Mouse (Mus musculus): ENCODE data around the gene Cpne6. TPM values are rescaled to one million over a fixed set of nuclear protein-coding genes. Genes with fewer than 3 reads are reported as not detected.

The Cpne6 gene
- polyA plus RNA-seq, 1 experiment from 2014 or later = not detected

GRCm38 (mm10) chr14:55526674-55527073, 16.4 kb downstream of the Cpne6 start:
- Histone ChIP-seq H3K36me3 (ENCODE audit: control insufficient read depth, insufficient read depth, low read length) (no peaks in the 10 kb centered on the region), H3K9ac (ENCODE audit: low read length) (no peak overlapping the region), H3K27me3 (ENCODE audit: control insufficient read depth, insufficient read depth, low read length) (peaks cover 9% of the 10 kb centered on the region; the same call in 1 of the 2 replicates), H3K9me3 (ENCODE audit: control insufficient read depth, low read length) (no peaks in the 10 kb centered on the region), H3K4me1 (ENCODE audit: control insufficient read depth, insufficient read depth, low read length) (no peaks in the 10 kb centered on the region), H3K27ac (replicated peaks; ENCODE audit: low read depth, low read length) (no peak overlapping the region), H3K4me3 (ENCODE audit: low read depth, low read length) (no peak overlapping the region), H3K4me2 (ENCODE audit: low read depth, severe bottlenecking) (no peak overlapping the region)
- ATAC-seq (ENCODE audit: insufficient number of reproducible peaks, low FRiP score, low TSS enrichment, low read depth) (no peak), DNase-seq (ENCODE audit: low spot score) (no peak)
- 82% methylated on average over 2 of the region's 2 CpGs for WGBS

GRCm38 (mm10) chr14:55527940-55528339, 17.7 kb downstream of the Cpne6 start:
- Histone ChIP-seq H3K4me3 (ENCODE audit: low read depth, low read length) (no peak overlapping the region), H3K27me3 (ENCODE audit: control insufficient read depth, insufficient read depth, low read length) (no peaks in the 10 kb centered on the region; the same call in 1 of the 2 replicates), H3K4me1 (ENCODE audit: control insufficient read depth, insufficient read depth, low read length) (no peaks in the 10 kb centered on the region), H3K9me3 (ENCODE audit: control insufficient read depth, low read length) (no peaks in the 10 kb centered on the region), H3K4me2 (ENCODE audit: low read depth, severe bottlenecking) (no peak overlapping the region), H3K9ac (ENCODE audit: low read length) (no peak overlapping the region), H3K36me3 (ENCODE audit: control insufficient read depth, insufficient read depth, low read length) (no peaks in the 10 kb centered on the region), H3K27ac (replicated peaks; ENCODE audit: low read depth, low read length) (no peak overlapping the region)
- no peak for ATAC-seq (ENCODE audit: insufficient number of reproducible peaks, low FRiP score, low TSS enrichment, low read depth)
- DNase-seq (ENCODE audit: low spot score) = peak; percentile 43
- 24% methylated on average over 3 of the region's 3 CpGs for WGBS

- no peak for ATAC-seq (ENCODE audit: insufficient number of reproducible peaks, low FRiP score, low TSS enrichment, low read depth)
- Histone ChIP-seq H3K9me3 (ENCODE audit: control insufficient read depth, low read length) (no peaks in the 10 kb centered on the region), H3K9ac (ENCODE audit: low read length) (no peak overlapping the region), H3K4me1 (ENCODE audit: control insufficient read depth, insufficient read depth, low read length) (peaks cover 5% of the 10 kb centered on the region), H3K36me3 (ENCODE audit: control insufficient read depth, insufficient read depth, low read length) (no peaks in the 10 kb centered on the region), H3K4me2 (ENCODE audit: low read depth, severe bottlenecking) (no peak overlapping the region), H3K4me3 (ENCODE audit: low read depth, low read length) (no peak overlapping the region), H3K27me3 (ENCODE audit: control insufficient read depth, insufficient read depth, low read length) (no peaks in the 10 kb centered on the region), H3K27ac (replicated peaks; ENCODE audit: low read depth, low read length) (no peak overlapping the region)
- 52% methylated on average over 6 of the region's 6 CpGs for WGBS
- peak; percentile 64 for DNase-seq (ENCODE audit: low spot score)
Observed at GRCm38 (mm10) chr14:55536116-55536745, 26.0 kb downstream of the Cpne6 start.

GRCm38 (mm10) chr14:55540067-55540786, 30.0 kb downstream of the Cpne6 start, which contains the start of gene Pck2:
Gene Pck2 (plus strand): TSS chr14:55540266.
- ATAC-seq (ENCODE audit: insufficient number of reproducible peaks, low FRiP score, low TSS enrichment, low read depth) = peak; percentile 90
- under 1% methylated on average over 32 of the region's 32 CpGs for WGBS
- peak within 1 kb of the TSS; percentile 61 for H3K27ac ChIP-seq (replicated peaks; ENCODE audit: low read depth, low read length)

GRCm38 (mm10) chr14:55540787-55541321, 30.6 kb downstream of the Cpne6 start:
- Histone ChIP-seq H3K36me3 (ENCODE audit: control insufficient read depth, insufficient read depth, low read length) (peaks cover 2% of the 10 kb centered on the region; the same call in 1 of the 2 replicates), H3K9ac (ENCODE audit: low read length) (peak overlapping the region; percentile 56), H3K27ac (replicated peaks; ENCODE audit: low read depth, low read length) (no peak overlapping the region), H3K27me3 (ENCODE audit: control insufficient read depth, insufficient read depth, low read length) (no peaks in the 10 kb centered on the region), H3K4me3 (ENCODE audit: low read depth, low read length) (peak overlapping the region; percentile 63), H3K9me3 (ENCODE audit: control insufficient read depth, low read length) (no peaks in the 10 kb centered on the region), H3K4me2 (ENCODE audit: low read depth, severe bottlenecking) (peak overlapping the region; percentile 88), H3K4me1 (ENCODE audit: control insufficient read depth, insufficient read depth, low read length) (peaks cover 8% of the 10 kb centered on the region)
- ATAC-seq (ENCODE audit: insufficient number of reproducible peaks, low FRiP score, low TSS enrichment, low read depth) (0 out of 2 replicates have a peak, but pooled peaks have one; percentile 31), DNase-seq (ENCODE audit: low spot score) (peak; percentile 58)
- WGBS = 10% methylated on average over 9 of the region's 10 CpGs

More at GRCm38 (mm10) chr14:55540067-55540786, 30.0 kb downstream of the Cpne6 start, which contains the start of gene Pck2:
- peaks cover 8% of the 10 kb centered on the region for H3K4me1 ChIP-seq (ENCODE audit: control insufficient read depth, insufficient read depth, low read length)
- peak; percentile 82 for DNase-seq (ENCODE audit: low spot score)
- H3K36me3 ChIP-seq (ENCODE audit: control insufficient read depth, insufficient read depth, low read length) = peaks cover 2% of the 10 kb centered on the region; the same call in 1 of the 2 replicates
- H3K4me2 ChIP-seq (ENCODE audit: low read depth, severe bottlenecking) = peak within 1 kb of the TSS; percentile 88
- H3K27me3 ChIP-seq (ENCODE audit: control insufficient read depth, insufficient read depth, low read length) = no peaks in the 10 kb centered on the region
- H3K4me3 ChIP-seq (ENCODE audit: low read depth, low read length) = peak within 1 kb of the TSS; percentile 63
- H3K9ac ChIP-seq (ENCODE audit: low read length) = peak within 1 kb of the TSS; percentile 56
- no peaks in the 10 kb centered on the region for H3K9me3 ChIP-seq (ENCODE audit: control insufficient read depth, low read length)

GRCm38 (mm10) chr14:55542268-55542667, 32.0 kb downstream of the Cpne6 start:
- Histone ChIP-seq H3K4me3 (ENCODE audit: low read depth, low read length) (no peak overlapping the region), H3K4me2 (ENCODE audit: low read depth, severe bottlenecking) (no peak overlapping the region), H3K4me1 (ENCODE audit: control insufficient read depth, insufficient read depth, low read length) (peaks cover 8% of the 10 kb centered on the region), H3K9me3 (ENCODE audit: control insufficient read depth, low read length) (no peaks in the 10 kb centered on the region), H3K27me3 (ENCODE audit: control insufficient read depth, insufficient read depth, low read length) (no peaks in the 10 kb centered on the region), H3K36me3 (ENCODE audit: control insufficient read depth, insufficient read depth, low read length) (peaks cover 2% of the 10 kb centered on the region; the same call in 1 of the 2 replicates), H3K27ac (replicated peaks; ENCODE audit: low read depth, low read length) (no peak overlapping the region), H3K9ac (ENCODE audit: low read length) (no peak overlapping the region)
- DNase-seq (ENCODE audit: low spot score) (no peak), ATAC-seq (ENCODE audit: insufficient number of reproducible peaks, low FRiP score, low TSS enrichment, low read depth) (no peak)
- 95% methylated on average over 12 of the region's 12 CpGs for WGBS

GRCm38 (mm10) chr14:55544334-55544733, 34.1 kb downstream of the Cpne6 start:
- H3K9ac ChIP-seq (ENCODE audit: low read length) = no peak overlapping the region
- peaks cover 11% of the 10 kb centered on the region; the same call in 1 of the 2 replicates for H3K36me3 ChIP-seq (ENCODE audit: control insufficient read depth, insufficient read depth, low read length)
- 92% methylated on average over 9 of the region's 9 CpGs for WGBS
- H3K4me3 ChIP-seq (ENCODE audit: low read depth, low read length) = no peak overlapping the region
- peaks cover 8% of the 10 kb centered on the region for H3K4me1 ChIP-seq (ENCODE audit: control insufficient read depth, insufficient read depth, low read length)
- H3K27me3 ChIP-seq (ENCODE audit: control insufficient read depth, insufficient read depth, low read length) = no peaks in the 10 kb centered on the region
- ATAC-seq (ENCODE audit: insufficient number of reproducible peaks, low FRiP score, low TSS enrichment, low read depth) (no peak), DNase-seq (ENCODE audit: low spot score) (no peak)
- H3K4me2 ChIP-seq (ENCODE audit: low read depth, severe bottlenecking) = no peak overlapping the region
- no peaks in the 10 kb centered on the region for H3K9me3 ChIP-seq (ENCODE audit: control insufficient read depth, low read length)
- H3K27ac ChIP-seq (replicated peaks; ENCODE audit: low read depth, low read length) = no peak overlapping the region

GRCm38 (mm10) chr14:55550191-55550590, 39.9 kb downstream of the Cpne6 start:
- ATAC-seq (ENCODE audit: insufficient number of reproducible peaks, low FRiP score, low TSS enrichment, low read depth) = no peak
- Histone ChIP-seq H3K9me3 (ENCODE audit: control insufficient read depth, low read length) (no peaks in the 10 kb centered on the region), H3K4me3 (ENCODE audit: low read depth, low read length) (no peak overlapping the region), H3K27ac (replicated peaks; ENCODE audit: low read depth, low read length) (no peak overlapping the region), H3K27me3 (ENCODE audit: control insufficient read depth, insufficient read depth, low read length) (no peaks in the 10 kb centered on the region), H3K4me1 (ENCODE audit: control insufficient read depth, insufficient read depth, low read length) (no peaks in the 10 kb centered on the region), H3K36me3 (ENCODE audit: control insufficient read depth, insufficient read depth, low read length) (peaks cover 8% of the 10 kb centered on the region; the same call in 1 of the 2 replicates), H3K4me2 (ENCODE audit: low read depth, severe bottlenecking) (no peak overlapping the region), H3K9ac (ENCODE audit: low read length) (no peak overlapping the region)
- no peak for DNase-seq (ENCODE audit: low spot score)
- 92% methylated on average over 6 of the region's 6 CpGs for WGBS

All from limb, embryonic 11.5 days (tissue).